Mouse (Mus musculus) thymus, adult 2 months (tissue): ENCODE data around the gene Pik3r5. TPM values are rescaled to one million over a fixed set of nuclear protein-coding genes. Genes with fewer than 3 reads are reported as not detected.

Experiments
- DNase-seq: peaks from one replicate; pipeline ENCODE4 v3.0.0; 2021
- H3K27ac ChIP-seq: fragments of 200-500 bp; 2 replicates; pipeline ENCODE4 v1.5.1; 2012; ENCODE audit warnings: low read length, control low read depth; ENCODE audit not compliant: control insufficient read depth, insufficient read depth
- H3K27me3 ChIP-seq: fragments of 200-500 bp; 2 replicates; pipeline ENCODE4 v1.6.1; 2012; ENCODE audit warnings: mild to moderate bottlenecking, low read length, moderate library complexity, mixed read lengths; ENCODE audit not compliant: control insufficient read depth, insufficient read depth
- H3K36me3 ChIP-seq: fragments of 200-500 bp; 2 replicates; pipeline ENCODE4 v1.6.1; 2012; ENCODE audit warnings: mild to moderate bottlenecking, low read length, moderate library complexity; ENCODE audit not compliant: control insufficient read depth, insufficient read depth
- H3K4me1 ChIP-seq: fragments of 200-500 bp; replicated peaks from 2 replicates; pipeline ENCODE4 v1.6.1; 2012; ENCODE audit warnings: low read length; ENCODE audit not compliant: control insufficient read depth, insufficient read depth
- H3K4me3 ChIP-seq: fragments of 200-500 bp; 2 replicates; pipeline ENCODE4 v1.5.1; 2012; ENCODE audit warnings: mild to moderate bottlenecking, low read length, control low read depth, moderate library complexity; ENCODE audit not compliant: control insufficient read depth, insufficient read depth
- CTCF ChIP-seq: fragments of 200-500 bp; IDR thresholded peaks from 2 replicates; pipeline ENCODE4 v1.5.1; 2012; ENCODE audit warnings: mild to moderate bottlenecking, control low read depth, low read length, moderate library complexity, borderline replicate concordance; ENCODE audit not compliant: control insufficient read depth, poor library complexity, insufficient read depth; ENCODE audit errors: extremely low read depth
- POLR2A ChIP-seq: fragments of 200-500 bp; IDR thresholded peaks from 2 replicates; pipeline ENCODE4 v1.6.1; 2012; ENCODE audit warnings: mild to moderate bottlenecking, low read length, control low read depth, moderate library complexity; ENCODE audit not compliant: control insufficient read depth, poor library complexity, insufficient read depth; ENCODE audit errors: extremely low read depth
- WGBS: fragments of 180-500 bp; shearing (Covaris S2); methylation state at CpG from one replicate; pipeline ENCODE4 v1.1.7; 2018; 5-methylcytosine and 5-hydroxymethylcytosine counted together
- polyA plus RNA-seq: library from polyadenylated mRNA; depleted of rRNA; stranded (reverse); fragments of >200 nt; gene quantifications from 2 replicates; pipeline ENCODE4 v1.2.3, GENCODE M21; 2012

The Pik3r5 gene
- polyA plus RNA-seq, 1 experiment = 105 TPM

DNA sequence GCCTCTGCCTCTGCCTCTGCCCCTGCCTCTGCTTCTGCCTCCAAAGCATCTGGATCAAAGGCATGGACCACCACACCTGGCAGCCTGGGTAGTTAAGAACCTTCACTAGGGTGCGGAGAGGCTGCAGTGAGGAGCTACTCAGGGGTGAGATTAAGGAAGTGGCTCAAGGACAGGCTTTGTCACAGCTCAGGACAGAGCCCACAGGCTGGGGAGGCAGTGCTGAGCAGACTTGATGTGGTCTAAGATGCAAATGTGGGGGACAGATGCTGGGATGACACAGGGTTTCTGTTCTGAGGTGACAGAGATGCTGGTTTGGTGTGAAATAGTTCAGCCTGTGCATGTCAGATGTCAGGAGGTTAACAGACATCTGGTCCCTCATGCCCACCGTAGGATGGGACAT, 70.5 kb downstream of the Pik3r5 start:
- 14% methylated on average over 2 of the region's 2 CpGs for WGBS
- Histone ChIP-seq H3K4me1 (peaks cover 15% of the 10 kb centered on the region), H3K27ac (no peak overlapping the region), H3K4me3 (no peak overlapping the region), H3K27me3 (no peaks in the 10 kb centered on the region), H3K36me3 (peaks cover 1% of the 10 kb centered on the region; the same call in 1 of the 2 replicates)
- TF ChIP-seq POLR2A (no peak), CTCF (no peak)
- DNase-seq = no peak

DNA sequence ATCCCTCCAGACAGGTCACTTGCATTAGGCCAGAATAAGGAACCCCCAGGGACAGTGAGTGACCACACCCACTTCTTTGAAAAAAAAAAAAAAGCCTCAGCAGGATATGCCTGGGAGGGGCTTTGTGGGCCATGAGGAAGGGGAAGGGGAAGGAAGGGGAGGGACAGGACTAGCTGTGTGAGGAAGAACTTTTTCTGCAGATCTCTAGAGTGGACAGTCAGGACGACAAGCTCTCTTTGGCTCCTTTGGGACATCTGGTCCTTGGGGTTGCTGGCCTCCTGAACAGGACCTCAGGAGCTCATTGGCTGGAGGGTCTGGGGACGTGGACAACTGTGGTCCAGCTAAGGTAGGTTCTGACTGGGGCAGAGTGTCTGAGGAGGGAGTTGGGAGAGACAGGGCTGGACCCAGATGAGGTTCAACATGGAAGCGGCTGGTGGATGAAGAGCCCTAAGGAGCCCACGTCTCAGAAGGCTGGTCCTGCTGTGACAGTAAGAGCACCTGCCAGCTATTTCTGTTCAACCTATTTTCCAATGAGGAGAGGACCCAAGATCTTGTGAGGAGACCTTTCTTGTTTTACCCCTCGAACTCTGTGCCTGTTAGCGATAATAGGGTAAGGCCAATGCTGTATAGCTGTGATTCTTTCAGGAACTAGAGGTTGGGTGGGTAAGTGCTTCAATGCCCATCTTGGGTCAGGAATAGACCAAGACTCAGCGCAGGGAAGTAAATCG, 71.1 kb downstream of the Pik3r5 start, which contains the start of gene Pik3r6:
Gene Pik3r6, plus strand, starts transcription at position 118 of the 728 bp plus-strand sequence.
- no peaks in the 10 kb centered on the region for H3K36me3 ChIP-seq
- H3K4me3 ChIP-seq = no peak within 1 kb of the TSS
- no peak within 1 kb of the TSS for H3K27ac ChIP-seq
- TF ChIP-seq CTCF (no peak), POLR2A (no peak)
- DNase-seq = no peak
- H3K27me3 ChIP-seq = no peaks in the 10 kb centered on the region
- H3K4me1 ChIP-seq = peaks cover 15% of the 10 kb centered on the region
- WGBS = 85% methylated on average over 8 of the region's 8 CpGs

DNA sequence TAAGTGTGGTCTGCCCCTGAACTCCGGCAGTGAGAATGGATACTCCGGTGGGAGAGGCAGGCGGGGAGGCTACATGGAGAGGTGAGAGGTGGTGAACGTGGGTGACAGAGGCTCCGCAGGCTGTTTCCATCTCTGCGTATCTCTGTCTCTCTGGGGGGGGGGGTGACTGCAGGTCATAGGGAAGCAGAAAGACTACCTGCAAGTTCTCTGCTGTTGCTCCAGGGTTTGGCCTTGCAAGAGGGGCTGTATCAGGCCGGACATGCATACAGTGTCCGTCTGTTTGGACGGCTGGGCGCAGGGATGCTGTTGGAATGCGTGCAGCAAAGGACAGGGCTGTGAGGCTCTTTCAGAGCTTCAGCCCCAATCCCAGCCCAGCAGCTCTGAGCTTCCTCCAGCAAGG, 73.0 kb downstream of the Pik3r5 start:
- no peak for DNase-seq
- Histone ChIP-seq H3K4me1 (no peaks in the 10 kb centered on the region), H3K36me3 (no peaks in the 10 kb centered on the region), H3K4me3 (no peak overlapping the region), H3K27ac (no peak overlapping the region), H3K27me3 (no peaks in the 10 kb centered on the region)
- 95% methylated on average over 11 of the region's 11 CpGs for WGBS
- no peak for TF ChIP-seq CTCF
- TF ChIP-seq POLR2A = no peak

- no peak for DNase-seq
- no peak overlapping the region for H3K27ac ChIP-seq
- WGBS = 96% methylated on average over 7 of the region's 7 CpGs
- H3K27me3 ChIP-seq = no peaks in the 10 kb centered on the region
- no peaks in the 10 kb centered on the region for H3K4me1 ChIP-seq
- H3K36me3 ChIP-seq = no peaks in the 10 kb centered on the region
- no peak overlapping the region for H3K4me3 ChIP-seq
- TF ChIP-seq POLR2A (no peak), CTCF (no peak)
Measured at GRCm38 (mm10) chr11:68507246-68507645, 75.3 kb downstream of the Pik3r5 start.

DNA sequence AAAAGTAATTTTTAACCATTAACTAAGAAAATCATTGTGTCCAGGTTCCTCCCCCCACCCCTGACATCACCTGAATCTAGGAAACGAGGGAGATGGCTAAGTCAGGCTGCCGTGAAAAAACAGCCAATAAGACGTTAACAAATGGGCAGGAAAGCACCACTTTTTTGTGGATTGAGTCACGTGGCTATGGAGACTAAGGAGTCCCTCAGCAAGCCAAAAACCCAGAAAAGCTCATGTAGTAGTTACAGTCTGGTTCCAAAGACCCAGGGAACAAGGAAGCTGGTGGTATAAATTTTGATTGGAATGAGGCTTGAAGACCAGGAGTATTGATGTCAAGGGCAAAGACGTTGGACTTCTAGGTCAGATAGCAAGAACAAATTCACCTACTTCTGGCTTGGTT, 76.7 kb downstream of the Pik3r5 start:
- TF ChIP-seq CTCF (no peak), POLR2A (no peak)
- Histone ChIP-seq H3K27ac (no peak overlapping the region), H3K36me3 (no peaks in the 10 kb centered on the region), H3K27me3 (no peaks in the 10 kb centered on the region), H3K4me1 (no peaks in the 10 kb centered on the region), H3K4me3 (no peak overlapping the region)
- no peak for DNase-seq
- WGBS = 86% methylated on average over 5 of the region's 5 CpGs

- H3K27ac ChIP-seq = no peak overlapping the region
- no peaks in the 10 kb centered on the region for H3K27me3 ChIP-seq
- TF ChIP-seq POLR2A = no peak
- TF ChIP-seq CTCF = no peak
- H3K4me1 ChIP-seq = no peaks in the 10 kb centered on the region
- WGBS = 17% methylated on average over 2 of the region's 2 CpGs
- no peak overlapping the region for H3K4me3 ChIP-seq
- no peaks in the 10 kb centered on the region for H3K36me3 ChIP-seq
- DNase-seq = no peak
Measured at GRCm38 (mm10) chr11:68509194-68509593, 77.3 kb downstream of the Pik3r5 start.
